Comparison of ENCODE assay signal across 8 mouse cellular contexts in the genomic region with DNA sequence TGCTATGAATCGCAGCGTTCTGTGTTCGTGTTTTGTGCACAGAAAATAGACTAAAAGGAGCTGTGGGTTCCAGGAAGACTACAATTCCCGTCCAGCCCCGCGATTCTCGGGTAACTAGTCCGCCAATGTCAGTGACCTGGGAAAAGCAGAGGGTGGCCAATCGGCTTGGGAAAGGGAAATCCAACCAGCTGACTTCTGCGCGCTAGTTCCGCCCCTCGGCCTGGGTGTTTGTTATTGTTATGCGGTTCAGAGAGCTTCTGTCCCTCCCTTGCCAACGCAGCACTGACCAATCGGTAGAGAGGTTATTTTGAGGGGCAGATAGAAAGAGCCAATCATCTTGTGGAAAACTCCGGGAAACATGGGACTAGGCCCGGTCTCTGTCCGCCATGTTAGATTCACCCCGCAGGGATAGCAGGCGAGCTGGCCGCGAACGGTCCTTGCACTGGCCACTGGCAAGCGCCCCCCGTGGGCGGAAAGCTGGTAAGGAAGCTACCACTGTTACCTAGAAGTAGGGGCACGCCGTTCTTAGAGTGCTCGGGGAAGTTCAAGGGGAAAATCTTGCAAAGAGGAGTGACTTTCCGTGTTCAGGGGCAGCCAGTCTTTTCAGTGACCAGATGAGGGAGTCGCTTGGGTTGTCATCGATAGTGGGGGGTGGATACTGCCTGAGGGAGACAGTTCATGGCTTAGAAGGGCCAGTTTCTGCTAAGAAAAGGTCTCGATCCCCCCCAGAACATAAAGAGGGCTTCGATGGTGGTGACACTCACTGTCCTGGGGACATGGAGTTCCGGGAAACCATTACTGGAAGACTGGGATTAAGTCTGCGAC. TPM values are rescaled to one million over a fixed set of nuclear protein-coding genes. Genes with fewer than 3 reads are reported as not detected.
A peak's percentile ranks its signal among the peaks of the same experiment; 100 is the strongest.
DNase-seq lines count a peak whose midpoint lies in the region; ATAC-seq and TF ChIP-seq lines count a peak whose summit lies in the region.

No protein-coding gene starts in this region.

- H3K4me2 ChIP-seq in heart, embryonic 14.5 days (ENCODE audit: low read length), result peak overlapping the region; percentile 77
- H3K4me2 ChIP-seq in liver, embryonic 13.5 days, result peak overlapping the region; percentile 84
- peak overlapping the region; percentile 70 for H3K4me2 ChIP-seq in neural tube, embryonic 12.5 days (replicated peaks)

- peak overlapping the region; percentile 97 for H3K27ac ChIP-seq in brown adipose tissue, adult 24 weeks (replicated peaks; ENCODE audit: low read depth, low read length)
- peak overlapping the region; percentile 87 to 97 for H3K27ac ChIP-seq in heart, embryonic 14.5 days (replicated peaks in 1 of 2; ENCODE audit: control insufficient read depth in 1 of 2, insufficient read depth in 1 of 2, low read depth in 2 of 2, low read length in 2 of 2)
- H3K27ac ChIP-seq in liver, embryonic 13.5 days, result peak overlapping the region; percentile 93
- H3K27ac ChIP-seq in neural tube, embryonic 12.5 days, result peak overlapping the region; percentile 86
- peak overlapping the region; percentile 87 for H3K27ac ChIP-seq in testis, adult 2 months (ENCODE audit: control insufficient read depth, insufficient read depth, low read depth, low read length)

- peaks cover 33% of the 10 kb centered on the region for H3K36me3 ChIP-seq in heart, embryonic 14.5 days (ENCODE audit: control insufficient read depth, insufficient read depth, low read length)
- peaks cover 41% of the 10 kb centered on the region for H3K36me3 ChIP-seq in liver, embryonic 13.5 days
- H3K36me3 ChIP-seq in neural tube, embryonic 12.5 days, result peaks cover 13% of the 10 kb centered on the region
- H3K36me3 ChIP-seq in testis, adult 2 months (ENCODE audit: control insufficient read depth, insufficient read depth, low read length), result no peaks in the 10 kb centered on the region

- peak overlapping the region; percentile 78 for H3K4me3 ChIP-seq in brown adipose tissue, adult 24 weeks (ENCODE audit: insufficient read depth, low read depth, low read length)
- peak overlapping the region; percentile 72 to 84 for H3K4me3 ChIP-seq in heart, embryonic 14.5 days (ENCODE audit: control insufficient read depth in 1 of 2, insufficient read depth in 1 of 2, low read depth in 1 of 2, low read length in 2 of 2)
- peak overlapping the region; percentile 83 for H3K4me3 ChIP-seq in liver, embryonic 13.5 days (replicated peaks)
- peak overlapping the region; percentile 66 for H3K4me3 ChIP-seq in neural tube, embryonic 12.5 days
- peak overlapping the region; percentile 82 for H3K4me3 ChIP-seq in testis, adult 2 months (ENCODE audit: control insufficient read depth, low read depth, low read length)

- peak; percentile 81 for TF ChIP-seq POLR2A in testis, adult 2 months (IDR thresholded peaks at IDR 0.05; ENCODE audit: control insufficient read depth, low read depth, low read length)

- WGBS in heart, embryonic 14.5 days, result under 1% methylated on average over 37 of the region's 37 CpGs
- WGBS in liver, embryonic 13.5 days (ENCODE audit: insufficient replicate concordance), result under 1% methylated on average over 37 of the region's 37 CpGs
- WGBS in neural tube, embryonic 12.5 days, result under 1% methylated on average over 37 of the region's 37 CpGs

- peak overlapping the region; percentile 87 for H3K9ac ChIP-seq in heart, embryonic 14.5 days (ENCODE audit: low read length)
- H3K9ac ChIP-seq in liver, embryonic 13.5 days, result peak overlapping the region; percentile 89
- H3K9ac ChIP-seq in neural tube, embryonic 12.5 days, result peak overlapping the region; percentile 75

- no peak for TF ChIP-seq CTCF in testis, adult 2 months (IDR thresholded peaks at IDR 0.05; ENCODE audit: control insufficient read depth, insufficient read depth, insufficient replicate concordance, low read depth, low read length)

- peak; percentile 97 for DNase-seq in fat pad, adult 2 months (ENCODE audit: extremely low read depth, low read depth, low spot score)
- DNase-seq in kidney, postnatal 14 days, result peak; percentile 99
- peak; percentile 98 for DNase-seq in liver, embryonic 13.5 days

- H3K9me3 ChIP-seq in heart, embryonic 14.5 days (ENCODE audit: control insufficient read depth, low read length), result no peaks in the 10 kb centered on the region
- H3K9me3 ChIP-seq in liver, embryonic 13.5 days (replicated peaks), result no peaks in the 10 kb centered on the region
- H3K9me3 ChIP-seq in neural tube, embryonic 12.5 days, result no peaks in the 10 kb centered on the region

- H3K4me1 ChIP-seq in brown adipose tissue, adult 24 weeks (ENCODE audit: control insufficient read depth, insufficient read depth, insufficient read length, low read length), result peaks cover 5% of the 10 kb centered on the region; the same call in 1 of the 2 replicates
- peaks cover 2 to 23% of the 10 kb centered on the region in 2 experiments; a peak in 3 of 4 replicates for H3K4me1 ChIP-seq in heart, embryonic 14.5 days (ENCODE audit: control insufficient read depth in 2 of 2, insufficient read depth in 2 of 2, low read length in 2 of 2)
- H3K4me1 ChIP-seq in liver, embryonic 13.5 days (replicated peaks), result peaks cover 35% of the 10 kb centered on the region
- H3K4me1 ChIP-seq in neural tube, embryonic 12.5 days, result peaks cover 23% of the 10 kb centered on the region
- no peaks in the 10 kb centered on the region; the same call in 1 of the 2 replicates for H3K4me1 ChIP-seq in testis, adult 2 months (ENCODE audit: control insufficient read depth, insufficient read depth, low read length)

- no peaks in the 10 kb centered on the region for H3K27me3 ChIP-seq in heart, embryonic 14.5 days (ENCODE audit: control insufficient read depth, insufficient read depth, low read length)
- no peaks in the 10 kb centered on the region for H3K27me3 ChIP-seq in liver, embryonic 13.5 days
- no peaks in the 10 kb centered on the region for H3K27me3 ChIP-seq in neural tube, embryonic 12.5 days (replicated peaks)
- no peaks in the 10 kb centered on the region for H3K27me3 ChIP-seq in testis, adult 2 months (ENCODE audit: control insufficient read depth, insufficient read depth, low read length)

- ATAC-seq in CD4-positive, CD25-positive, alpha-beta regulatory T cell, adult 4 months, result peak; percentile 88
- ATAC-seq in heart, embryonic 14.5 days (ENCODE audit: insufficient number of reproducible peaks, insufficient read depth, low FRiP score, low read depth), result peak; percentile 97
- ATAC-seq in liver, embryonic 13.5 days (ENCODE audit: low read depth), result peak; percentile 94
- peak; percentile 98 for ATAC-seq in neural tube, embryonic 12.5 days (ENCODE audit: low FRiP score, low read depth)

RNA-seq across cellular contexts. Expression of a gene that starts 0.7 kb away (rescaled TPM):
- polyA plus RNA-seq in CD4-positive, CD25-positive, alpha-beta regulatory T cell, adult 4 months (2017; shearing (Covaris generic)), result 10 to 100 TPM; 70.0 to 88.4 TPM
- polyA plus RNA-seq in brown adipose tissue, adult 24 weeks (2012; ENCODE audit: insufficient read depth, insufficient read length, missing spikeins), result 125 and 139 TPM in 2 replicates
- 62.6 and 70.0 TPM in 2 replicates for polyA plus RNA-seq in heart, embryonic 14.5 days (2014; fragmentation: Nextera tagmentation; extraction: Ambion mirVana)
- 32.3 and 43.3 TPM in 2 replicates for polyA plus RNA-seq in liver, embryonic 13.5 days (2015; fragmentation: Nextera tagmentation; extraction: Ambion mirVana)
- 116 and 123 TPM in 2 replicates for polyA plus RNA-seq in neural tube, embryonic 12.5 days (2016; fragmentation: Nextera tagmentation; extraction: Ambion mirVana)
- 323 and 355 TPM in 2 replicates for polyA plus RNA-seq in testis, adult 2 months (2012; rRNA removed)

RNA-seq across cellular contexts. Expression of a gene that starts 0.9 kb away (rescaled TPM):
- 1 to 10 TPM; 3.5 to 4.1 TPM for polyA plus RNA-seq in CD4-positive, CD25-positive, alpha-beta regulatory T cell, adult 4 months (2017; shearing (Covaris generic))
- 0.48 TPM in 1 of 2 replicates, not detected in the other for polyA plus RNA-seq in brown adipose tissue, adult 24 weeks (2012; ENCODE audit: insufficient read depth, insufficient read length, missing spikeins)
- 7.5 and 8.3 TPM in 2 replicates for polyA plus RNA-seq in heart, embryonic 14.5 days (2014; fragmentation: Nextera tagmentation; extraction: Ambion mirVana)
- polyA plus RNA-seq in liver, embryonic 13.5 days (2015; fragmentation: Nextera tagmentation; extraction: Ambion mirVana), result 11.9 and 15.9 TPM in 2 replicates
- 10.0 TPM in 2 replicates for polyA plus RNA-seq in neural tube, embryonic 12.5 days (2016; fragmentation: Nextera tagmentation; extraction: Ambion mirVana)
- polyA plus RNA-seq in testis, adult 2 months (2012; rRNA removed), result 4.6 and 5.2 TPM in 2 replicates

RNA-seq across cellular contexts. Expression of a gene that starts 29.4 kb away (rescaled TPM):
- polyA plus RNA-seq in CD4-positive, CD25-positive, alpha-beta regulatory T cell, adult 4 months (2017; shearing (Covaris generic)), result 10 to 100 TPM; 10.8 to 15.2 TPM
- 31.8 and 39.5 TPM in 2 replicates for polyA plus RNA-seq in brown adipose tissue, adult 24 weeks (2012; ENCODE audit: insufficient read depth, insufficient read length, missing spikeins)
- polyA plus RNA-seq in heart, embryonic 14.5 days (2014; fragmentation: Nextera tagmentation; extraction: Ambion mirVana), result 3.6 and 4.1 TPM in 2 replicates
- 5.5 and 5.7 TPM in 2 replicates for polyA plus RNA-seq in liver, embryonic 13.5 days (2015; fragmentation: Nextera tagmentation; extraction: Ambion mirVana)
- 2.8 TPM in 2 replicates for polyA plus RNA-seq in neural tube, embryonic 12.5 days (2016; fragmentation: Nextera tagmentation; extraction: Ambion mirVana)
- 22.8 and 26.7 TPM in 2 replicates for polyA plus RNA-seq in testis, adult 2 months (2012; rRNA removed)

RNA-seq across cellular contexts. Expression of a gene that starts 46.4 kb away (rescaled TPM):
- not detected for polyA plus RNA-seq in CD4-positive, CD25-positive, alpha-beta regulatory T cell, adult 4 months (2017; shearing (Covaris generic))
- not detected in 2 replicates for polyA plus RNA-seq in brown adipose tissue, adult 24 weeks (2012; ENCODE audit: insufficient read depth, insufficient read length, missing spikeins)
- not detected in 2 replicates for polyA plus RNA-seq in heart, embryonic 14.5 days (2014; fragmentation: Nextera tagmentation; extraction: Ambion mirVana)
- polyA plus RNA-seq in liver, embryonic 13.5 days (2015; fragmentation: Nextera tagmentation; extraction: Ambion mirVana), result not detected in 2 replicates
- polyA plus RNA-seq in neural tube, embryonic 12.5 days (2016; fragmentation: Nextera tagmentation; extraction: Ambion mirVana), result not detected in 2 replicates
- polyA plus RNA-seq in testis, adult 2 months (2012; rRNA removed), result 64.9 and 69.4 TPM in 2 replicates

Comparison
In these comparisons a context has a peak if more than half of its experiments do, and no peak if none do; other contexts are left out.
1. Peak in every context shown above with its lines: DNase-seq, ATAC-seq, H3K4me3 ChIP-seq and H3K27ac ChIP-seq.